Mouse (Mus musculus) erythroblast, adult 5-6 weeks (primary cell): ENCODE data around the gene Ikbip. TPM values are rescaled to one million over a fixed set of nuclear protein-coding genes. Genes with fewer than 3 reads are reported as not detected.

Source experiments
- ATAC-seq: replicated peaks from 2 replicates; pipeline ENCODE4 v1.8.0; 2016; ENCODE audit warnings: moderate number of reproducible peaks, mild to moderate bottlenecking, moderate TSS enrichment, inconsistent platforms; ENCODE audit not compliant: poor library complexity, low FRiP score, severe bottlenecking
- total RNA-seq, 2 experiments: library from RNA; stranded (forward) in 1 of 2; stranded (reverse) in 1 of 2; fragments of 150-400 nt in 1 of 2; fragments of 200-764, 138-1000 nt in 1 of 2; gene quantifications; 2 replicates each; pipeline versions ENCODE4 v1.2.3 to v1.2.4; 2015 to 2017; ENCODE audit warnings: low replicate concordance in 2 of 2

Gene Ikbip
- 3.1 and 8.3 TPM in 2 replicates for total RNA-seq (2015; ENCODE audit: low replicate concordance)
- 1.2 and 3.8 TPM in 2 replicates for total RNA-seq (2017; ENCODE audit: low replicate concordance)

DNA sequence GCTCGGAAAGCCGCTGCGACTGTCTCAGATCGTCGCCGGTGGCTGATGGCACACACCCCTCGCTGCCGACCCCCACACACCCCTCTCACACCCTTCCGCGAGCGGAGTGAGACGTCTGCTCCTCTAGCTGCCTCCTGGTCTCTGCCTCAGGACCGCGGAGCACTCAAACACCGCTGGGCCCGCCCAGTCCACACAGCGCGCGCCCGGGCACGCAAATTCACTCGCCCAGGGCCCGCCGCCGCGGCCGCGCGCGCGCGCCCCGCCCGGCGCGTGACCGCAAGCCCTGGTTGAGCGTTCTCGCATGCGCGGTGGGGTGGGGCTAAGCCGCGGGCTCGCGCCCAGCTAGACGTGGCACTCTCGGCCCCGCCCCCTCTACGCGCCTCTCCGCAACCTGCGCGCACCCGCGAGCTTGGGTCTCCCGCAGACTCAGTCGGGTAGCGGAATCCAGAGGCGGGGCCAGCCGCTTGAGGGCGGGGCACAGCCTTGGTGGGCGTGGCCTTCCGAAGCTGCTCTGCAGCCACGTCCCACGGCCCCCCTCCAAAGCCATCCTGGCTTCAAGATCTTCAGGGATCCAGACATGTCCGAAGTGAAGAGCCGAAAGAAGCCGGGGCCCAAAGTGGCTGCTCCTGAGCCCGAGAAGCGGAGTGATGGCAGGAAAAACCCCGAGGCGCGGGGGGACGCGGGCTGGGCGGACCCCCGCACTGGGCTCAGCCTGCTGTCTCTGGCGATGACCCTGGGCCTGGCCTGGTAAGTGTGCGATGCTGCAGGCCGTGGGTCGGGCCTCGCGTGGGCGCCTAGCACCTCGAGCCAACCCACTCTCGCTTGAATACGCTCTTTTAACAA, at the start of gene Ikbip, which contains the start of gene Apaf1:
Ikbip (plus strand) TSS at position 391 of the 843 bp plus-strand sequence.
Apaf1 (minus strand) TSS at position 221 of the 843 bp plus-strand sequence.
- peak; percentile 95 for ATAC-seq

DNA sequence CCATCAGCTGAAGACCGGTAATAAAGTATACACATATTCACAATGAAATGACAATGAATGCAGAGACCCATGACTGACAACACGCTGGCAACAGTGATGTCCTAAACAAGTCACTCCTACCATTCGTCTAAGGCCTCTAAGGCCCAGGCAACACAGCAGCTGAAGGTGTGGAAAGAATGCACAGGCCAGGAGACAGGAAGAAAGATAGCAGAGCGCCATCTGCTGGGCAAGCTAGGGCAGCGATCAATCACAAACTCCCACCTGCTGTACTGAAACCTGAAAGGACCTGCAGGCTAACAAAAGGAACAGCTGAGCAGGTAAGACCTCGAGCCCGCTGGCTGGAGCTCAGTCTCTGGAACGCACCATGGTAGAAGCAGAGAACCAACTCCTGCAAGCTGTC, 48.8 kb upstream of the Ikbip start:
- peak; percentile 77 for ATAC-seq

DNA sequence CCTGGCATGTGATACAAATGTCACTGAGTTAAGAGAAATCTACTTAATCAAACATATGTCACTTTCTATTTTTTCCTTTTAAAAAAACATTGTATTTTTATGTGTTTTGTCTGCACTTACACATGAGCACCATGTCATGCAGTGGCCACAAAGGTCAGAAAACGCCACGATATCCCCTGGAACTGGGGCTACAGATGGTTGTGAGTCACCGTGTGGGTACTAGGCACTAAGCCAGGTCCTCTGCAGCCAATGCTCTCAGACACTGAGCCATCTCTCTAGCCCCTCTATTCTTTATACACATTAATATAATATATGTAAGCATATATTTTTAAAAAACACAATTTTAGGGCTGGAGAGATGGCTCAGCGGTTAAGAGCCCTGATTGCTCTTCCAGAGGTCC, 33.0 kb upstream of the Ikbip start:
- ATAC-seq = no peak

DNA sequence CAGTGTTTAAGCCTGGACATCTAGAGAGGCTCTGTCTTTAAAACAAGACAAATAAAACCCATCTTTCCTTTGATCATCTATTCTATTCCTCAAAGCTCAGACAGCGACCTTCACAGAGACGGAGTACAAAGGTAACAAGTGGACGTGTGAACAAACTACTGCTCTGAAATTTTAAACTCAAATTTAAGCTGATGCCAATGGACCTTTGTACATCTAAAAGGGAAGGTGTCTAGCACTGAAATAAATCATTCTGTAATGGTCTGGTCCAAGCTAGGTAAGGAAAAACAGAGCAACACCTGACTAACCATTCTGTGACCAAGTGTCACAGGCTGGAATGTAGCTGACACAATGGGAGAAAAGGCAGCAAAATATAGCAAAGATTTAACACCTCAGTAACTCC, 31.6 kb upstream of the Ikbip start:
- ATAC-seq = no peak

DNA sequence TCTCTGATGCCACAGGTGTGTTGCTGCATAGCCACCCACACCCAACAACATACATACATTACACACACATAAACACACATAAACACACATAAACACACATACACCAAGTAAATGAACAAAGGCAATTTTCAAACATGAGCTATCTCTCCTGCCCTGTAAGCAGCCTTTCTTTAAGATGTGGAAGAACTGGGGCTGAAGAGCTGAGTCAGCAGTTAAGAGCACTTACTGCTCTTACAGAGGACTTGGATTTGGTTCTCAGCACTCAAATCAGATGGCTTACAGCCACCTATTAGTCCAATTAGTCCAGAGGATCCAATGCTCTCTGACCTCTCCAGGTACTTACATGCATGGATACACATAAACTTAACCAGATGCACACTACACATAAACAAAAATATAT, 30.0 kb upstream of the Ikbip start:
- no peak for ATAC-seq

DNA sequence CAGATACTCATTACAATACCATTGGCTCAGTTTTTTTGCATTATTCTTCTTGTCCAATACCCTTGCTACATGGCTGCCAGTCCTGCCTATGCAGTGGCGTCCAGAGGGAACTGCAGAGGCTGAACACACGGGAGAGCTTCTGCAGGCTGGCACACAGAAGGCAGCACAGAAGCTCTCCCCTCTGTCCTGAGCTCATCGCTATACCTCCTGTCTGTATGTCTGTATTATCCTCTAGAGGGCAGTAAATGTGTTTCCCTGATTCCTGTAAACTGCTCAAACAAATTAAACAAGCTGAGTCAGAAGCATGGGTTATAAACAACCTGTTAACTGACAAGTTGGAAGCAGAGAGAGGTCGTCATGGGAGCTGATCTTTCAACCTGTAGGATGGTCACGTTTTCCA, 22.0 kb upstream of the Ikbip start:
- peak; percentile 91 for ATAC-seq

DNA sequence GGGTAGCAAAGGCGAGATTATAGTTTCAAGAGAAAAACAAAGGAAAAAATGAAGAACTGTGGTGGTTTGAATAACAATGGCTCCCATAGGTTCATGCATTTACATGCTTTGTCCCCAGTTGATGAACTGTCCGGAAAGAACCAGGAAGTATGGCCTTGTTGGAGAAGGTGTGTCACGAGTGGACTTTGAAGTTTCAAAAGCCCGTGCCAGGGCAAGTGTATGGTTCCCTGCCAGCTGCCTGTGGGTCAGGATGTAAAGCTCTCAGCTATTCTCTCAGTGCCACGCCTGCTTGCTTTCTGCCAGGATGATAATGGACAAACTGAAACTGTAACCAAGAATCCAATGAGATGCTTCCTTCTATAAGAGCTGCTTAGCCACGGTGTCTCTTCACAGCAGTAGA, 20.4 kb upstream of the Ikbip start:
- ATAC-seq = no peak

DNA sequence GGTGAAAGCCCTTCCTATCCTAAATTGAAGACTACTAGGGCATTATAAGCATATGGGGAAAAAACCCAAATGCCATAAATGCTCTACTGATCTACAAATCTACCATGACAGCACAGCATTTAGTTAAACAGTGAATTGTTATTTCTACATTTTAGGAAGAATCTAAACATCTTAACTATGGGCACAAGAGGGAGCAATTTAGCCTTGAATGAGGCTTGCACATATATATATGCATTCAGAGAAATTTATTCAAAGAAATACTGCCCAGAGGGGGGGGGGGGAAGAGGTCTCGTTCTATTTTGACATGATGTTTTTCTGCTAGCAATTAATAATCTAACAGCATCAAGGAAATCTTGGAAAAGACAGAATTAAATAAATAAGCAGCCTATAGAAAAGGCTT, 11.0 kb upstream of the Ikbip start:
- ATAC-seq = no peak

DNA sequence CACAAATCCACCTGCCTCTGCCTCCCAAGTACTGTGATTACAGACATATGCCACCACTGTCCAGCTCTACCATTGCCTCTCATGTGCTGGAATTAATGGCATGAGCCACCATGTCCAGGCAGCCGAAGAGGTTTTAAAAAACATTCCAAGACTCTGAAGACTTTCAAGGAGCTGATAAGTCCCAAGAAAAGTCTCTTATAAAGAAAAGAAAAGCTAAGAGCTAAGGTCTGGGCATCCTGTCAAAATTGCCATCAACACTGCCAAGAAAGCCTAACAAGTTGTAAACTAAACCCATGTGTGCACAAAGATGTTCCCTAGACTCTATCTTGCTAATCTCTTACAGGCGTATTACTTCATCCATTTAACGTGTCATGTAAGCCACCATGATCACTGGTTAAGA, 9.4 kb upstream of the Ikbip start:
- no peak for ATAC-seq

DNA sequence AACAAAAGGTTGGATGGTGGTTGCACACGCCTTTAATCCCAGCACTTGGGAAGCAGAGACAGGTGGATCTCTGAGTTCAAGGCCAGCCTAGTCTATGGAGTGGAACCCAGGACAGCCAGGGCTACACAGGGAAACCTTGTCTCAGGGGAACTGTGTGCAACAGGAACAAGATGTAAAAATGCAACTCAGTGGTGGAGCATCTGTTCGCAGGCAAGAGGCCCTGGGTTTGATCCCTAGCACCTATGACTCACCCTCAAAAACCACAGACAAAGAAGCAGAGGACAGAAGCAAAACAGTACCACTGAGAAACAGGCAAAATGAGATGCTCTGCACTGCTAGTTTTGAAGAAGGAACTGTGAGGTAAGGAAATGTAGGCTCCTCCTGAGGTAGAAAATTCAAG, 6.1 kb upstream of the Ikbip start:
- ATAC-seq = no peak

DNA sequence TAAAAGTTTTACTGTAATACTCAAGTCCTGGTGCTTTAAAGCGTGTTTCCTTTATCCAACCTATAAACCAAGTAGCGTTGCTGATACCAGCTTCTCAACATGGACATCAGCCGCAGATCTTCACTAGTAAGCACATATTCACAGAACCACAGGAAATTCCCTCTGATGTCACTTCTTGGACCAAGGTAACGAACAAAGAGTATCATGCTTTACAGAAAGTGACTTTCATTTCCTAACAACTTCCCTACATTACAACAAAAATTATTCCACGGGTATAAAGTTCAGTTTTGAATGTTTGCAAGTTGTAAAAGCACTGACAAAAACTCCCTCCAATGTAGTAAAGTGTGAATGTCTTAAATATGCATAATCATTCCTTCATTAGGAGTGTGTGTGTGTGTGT, 2.2 kb upstream of the Ikbip start:
- no peak for ATAC-seq

DNA sequence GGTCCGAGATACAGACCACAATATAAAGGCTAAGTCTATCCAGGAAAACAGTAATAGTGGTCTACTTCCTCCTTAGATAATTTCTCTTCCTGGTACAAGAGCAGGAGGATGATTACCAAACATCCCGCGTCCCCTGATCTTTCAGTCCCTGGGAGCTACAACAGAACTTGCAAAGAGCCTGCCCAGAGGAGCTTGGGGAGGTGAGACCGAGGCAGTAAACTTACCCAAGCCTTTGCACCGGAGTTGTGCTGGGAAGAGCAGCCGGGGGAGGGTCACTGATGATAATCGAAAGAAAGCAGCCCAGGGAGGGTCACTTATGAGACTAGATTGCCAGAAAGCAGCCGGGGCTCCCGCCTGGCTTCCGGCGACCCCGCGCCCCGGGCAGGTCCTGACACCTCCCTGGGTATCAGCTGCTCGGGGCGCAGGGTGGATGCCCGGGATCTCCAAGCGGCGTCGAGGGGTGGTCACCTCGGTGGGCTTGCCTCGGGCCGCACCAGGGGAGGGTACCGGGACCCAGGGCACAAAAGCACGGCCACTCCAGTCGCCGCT, 707 bp upstream of the Ikbip start:
- ATAC-seq = peak; percentile 48

DNA sequence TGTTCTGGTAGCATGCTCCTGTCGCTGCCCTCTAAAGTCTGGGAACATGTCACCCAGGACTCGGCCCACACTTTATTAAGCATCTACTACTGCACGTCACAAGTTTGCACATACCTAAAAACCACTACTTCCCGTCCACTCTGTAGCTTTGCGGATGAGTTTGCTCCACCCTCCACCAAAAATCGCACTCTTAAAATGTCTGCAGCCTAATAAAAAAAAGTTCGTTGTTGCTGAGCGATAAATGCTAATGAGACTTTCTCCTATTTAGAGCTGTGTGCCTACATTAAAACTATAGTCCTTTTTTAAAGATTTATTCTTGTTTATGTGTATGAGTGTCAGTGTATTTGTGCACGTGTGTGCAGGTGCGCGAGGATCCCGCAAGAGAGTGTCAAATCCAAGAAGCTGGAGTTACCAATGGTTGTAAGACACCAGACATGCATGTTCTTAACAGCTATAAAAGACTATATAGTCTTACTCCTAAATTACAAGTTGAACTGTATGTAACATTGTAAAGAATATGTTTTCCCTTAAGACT, 720 bp downstream of the Ikbip start:
- 0 out of 2 replicates have a peak, but pooled peaks have one; percentile 28 for ATAC-seq

DNA sequence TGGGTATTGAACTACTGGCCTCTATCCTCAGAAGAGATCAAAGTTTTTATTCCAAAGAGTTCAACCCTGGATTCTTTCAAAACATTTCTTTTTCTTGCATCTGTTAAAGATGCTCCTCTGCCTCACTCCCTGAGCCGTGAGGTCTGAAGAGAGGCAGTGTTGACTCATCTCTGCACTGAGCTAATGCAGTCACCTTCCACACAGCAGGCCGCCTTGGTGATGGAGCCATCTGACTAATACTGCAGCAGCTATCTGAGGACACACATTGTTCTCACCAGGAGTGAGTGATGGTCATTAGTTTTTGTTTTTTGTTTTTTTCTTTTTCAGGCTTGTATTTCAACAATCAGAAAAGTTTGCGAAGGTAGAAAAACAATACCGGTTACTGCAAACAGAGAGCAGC, 10.1 kb downstream of the Ikbip start:
- no peak for ATAC-seq

DNA sequence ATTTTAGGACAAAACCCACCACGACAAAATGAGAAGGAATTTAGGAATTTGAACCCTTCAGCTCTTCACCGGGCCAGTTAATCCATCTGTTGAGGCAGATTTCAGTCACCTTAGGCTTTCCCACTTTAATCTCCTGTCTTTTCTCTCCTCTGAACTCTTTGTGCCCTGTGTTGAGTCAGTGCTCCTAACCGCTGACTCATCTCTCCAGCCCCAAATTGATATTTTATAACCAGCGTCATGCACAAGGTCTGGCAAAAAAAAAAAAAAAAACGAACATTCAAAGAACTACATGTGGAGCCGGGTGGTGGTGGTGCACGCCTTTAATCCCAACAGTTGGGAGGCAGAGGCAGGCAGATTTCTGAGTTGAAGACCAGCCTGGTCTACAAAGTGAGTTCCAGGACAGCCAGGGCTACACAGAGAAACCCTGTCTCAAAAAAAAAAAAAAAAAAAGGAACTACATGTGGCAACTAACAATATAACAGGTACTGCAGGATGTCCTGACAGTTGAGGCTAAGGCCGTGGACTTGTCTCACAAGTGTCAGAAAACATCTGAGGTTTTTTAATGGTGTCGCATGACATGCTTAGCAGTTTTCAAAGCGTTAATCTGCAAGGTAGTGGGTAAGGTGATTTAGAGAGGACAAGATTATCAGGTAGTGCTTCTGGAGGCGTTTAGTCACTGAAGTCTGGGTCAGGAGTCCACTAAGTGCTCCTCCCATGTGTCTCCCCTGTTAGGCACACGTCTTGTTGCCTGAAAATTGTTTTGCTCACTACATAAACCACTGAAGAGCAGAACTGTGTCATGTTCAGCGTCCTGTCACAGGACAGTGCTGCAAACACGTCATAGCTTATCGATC, 11.7 kb downstream of the Ikbip start:
- ATAC-seq = no peak; the same call in 1 of the 2 replicates

DNA sequence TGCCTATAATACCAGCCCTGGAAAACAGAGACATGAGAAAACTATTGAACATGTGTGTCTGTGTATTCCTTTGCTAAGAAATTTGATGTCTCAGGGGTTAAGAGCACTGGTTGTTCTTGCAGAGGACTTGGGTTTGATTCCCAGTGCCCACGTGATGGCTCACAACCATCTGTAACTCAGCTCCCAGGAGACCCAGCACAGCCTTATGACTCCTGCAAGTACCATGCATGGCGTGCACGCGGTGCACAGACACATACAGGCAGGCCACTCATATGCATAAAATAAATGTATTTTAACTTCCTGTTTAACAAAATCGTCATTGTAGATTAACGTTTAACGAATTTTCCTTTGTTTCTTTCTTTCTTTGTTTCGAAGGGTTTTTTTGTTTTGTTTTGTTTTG, 15.3 kb downstream of the Ikbip start:
- ATAC-seq = no peak

DNA sequence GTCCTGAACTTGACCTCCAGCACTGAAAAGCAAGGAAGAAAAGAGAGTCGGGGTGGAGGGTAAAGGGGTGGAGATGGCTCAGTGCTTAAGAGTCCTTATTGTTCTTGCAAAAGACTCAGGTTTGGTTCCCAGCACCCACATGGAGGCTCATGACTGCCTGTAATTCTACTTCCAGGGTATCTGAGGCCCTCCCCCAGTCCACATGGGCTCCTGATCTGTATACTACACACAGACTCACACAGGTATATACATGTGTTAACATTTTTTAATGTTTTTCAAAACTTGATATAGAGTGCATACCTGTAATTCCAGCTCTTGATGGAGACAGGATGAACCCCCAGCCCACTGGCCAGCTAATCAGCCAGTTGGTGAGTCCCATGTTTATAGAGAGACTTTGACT, 17.4 kb downstream of the Ikbip start:
- ATAC-seq = no peak

DNA sequence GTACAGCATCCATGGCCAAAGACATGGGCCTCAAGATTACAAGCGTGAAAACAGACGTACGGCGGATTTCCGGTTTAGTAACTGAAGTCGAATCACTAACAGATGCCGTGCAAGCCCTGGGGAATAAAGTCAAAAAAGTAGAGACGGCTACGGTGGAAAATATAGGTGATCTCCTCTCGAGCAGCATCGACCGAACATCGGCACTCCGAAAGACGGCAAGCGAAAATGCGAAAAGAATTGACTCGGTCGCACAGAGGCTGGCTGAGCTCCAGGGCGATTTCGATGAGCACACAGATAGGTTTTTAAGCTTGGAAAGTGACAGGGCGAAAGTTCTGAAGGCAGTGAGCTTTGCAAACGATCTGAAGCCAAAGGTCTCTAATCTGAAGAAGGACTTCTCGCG, 19.2 kb downstream of the Ikbip start:
- ATAC-seq = no peak

DNA sequence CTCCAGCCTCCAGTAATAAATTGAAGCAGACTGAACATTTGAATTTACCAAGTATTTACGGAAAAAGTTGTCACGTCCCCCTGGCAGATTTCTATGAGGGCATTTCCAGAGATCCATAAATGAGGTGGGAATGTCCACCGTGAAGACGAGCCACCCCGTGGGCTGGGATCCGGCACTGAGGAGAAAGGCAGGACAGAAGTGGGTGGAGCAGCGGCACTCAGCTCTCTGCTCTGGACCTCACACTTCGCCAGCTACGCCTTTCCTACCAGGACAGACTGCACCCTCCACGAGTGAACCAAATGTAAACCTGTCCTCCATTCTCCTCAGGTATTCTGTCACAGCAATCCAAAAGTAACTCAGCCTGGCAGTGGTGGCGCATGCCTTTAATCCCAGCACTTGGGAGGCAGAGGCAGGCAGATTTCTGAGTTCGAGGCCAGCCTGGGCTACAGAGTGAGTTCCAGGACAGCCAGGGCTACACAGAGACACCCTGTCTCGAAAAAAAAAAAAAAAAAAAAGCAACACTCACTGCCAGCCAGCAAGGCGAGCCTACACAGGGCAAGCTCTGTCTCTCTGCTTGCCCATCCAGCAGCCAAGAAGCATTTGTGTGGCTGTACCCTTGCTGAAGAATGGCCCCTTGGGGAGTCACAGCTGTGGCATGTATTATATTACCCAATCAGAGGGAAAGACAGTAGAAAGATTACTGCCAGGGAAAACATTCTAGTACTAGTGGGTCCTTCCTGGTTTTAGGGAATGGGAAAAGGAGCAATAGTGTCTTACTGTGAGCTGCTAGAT, 20.3 kb downstream of the Ikbip start:
- ATAC-seq = no peak
